ENCODE assay signal across 10 mouse cellular contexts in the genomic region with DNA sequence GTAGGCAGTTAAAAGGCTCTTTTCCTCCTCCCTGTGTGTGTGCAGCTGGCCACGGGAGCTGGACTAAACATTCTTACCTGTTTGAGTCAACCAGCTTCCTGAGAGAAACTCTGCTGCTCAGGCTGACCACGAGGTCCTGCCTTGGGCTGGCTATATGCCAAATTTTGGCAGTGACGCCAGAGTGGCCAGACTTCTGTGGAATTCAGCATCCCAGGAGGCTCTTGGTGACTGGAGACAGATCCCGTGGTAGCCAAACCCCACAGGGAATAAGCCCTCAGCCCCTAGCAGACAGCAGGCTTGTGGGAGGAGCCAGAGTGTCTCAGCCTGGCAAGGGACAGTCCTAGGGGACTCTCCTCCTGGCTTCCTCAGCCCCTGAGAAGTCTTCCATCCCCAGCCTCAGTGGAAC. TPM values are rescaled to one million over a fixed set of nuclear protein-coding genes. Genes with fewer than 3 reads are reported as not detected.
DNase-seq lines count a peak whose midpoint lies in the region; ATAC-seq and TF ChIP-seq lines count a peak whose summit lies in the region.
"Had no signal": no experiment of that assay in that cellular context is flagged by ENCODE, and none has a peak within 500 bp of the region (broad histone marks: within the 10 kb centered on the region; RNA-seq: fewer than 3 reads in every experiment).

No protein-coding gene starts in this region.

- peaks cover 9% of the 10 kb centered on the region for H3K4me1 ChIP-seq in hindbrain, embryonic 10.5 days (replicated peaks)
- peaks cover 8% of the 10 kb centered on the region; the same call in 1 of the 2 replicates for H3K4me1 ChIP-seq in hindbrain, embryonic 12.5 days
- peaks cover 21% of the 10 kb centered on the region; the same call in 1 of the 2 replicates for H3K4me1 ChIP-seq in cerebellum, adult 2 months (ENCODE audit: control insufficient read depth, insufficient read depth, low read length)
- H3K4me1 ChIP-seq in heart, embryonic 13.5 days = peaks cover 29% of the 10 kb centered on the region
- H3K4me1 ChIP-seq in limb, embryonic 12.5 days (replicated peaks) = peaks cover 16% of the 10 kb centered on the region
- H3K4me1 ChIP-seq in stomach, embryonic 15.5 days = peaks cover 7% of the 10 kb centered on the region; the same call in 1 of the 2 replicates

- H3K27me3 ChIP-seq in hindbrain, embryonic 10.5 days (ENCODE audit: insufficient read depth, poor library complexity, severe bottlenecking) = no peaks in the 10 kb centered on the region
- no peaks in the 10 kb centered on the region for H3K27me3 ChIP-seq in hindbrain, embryonic 12.5 days
- no peaks in the 10 kb centered on the region for H3K27me3 ChIP-seq in cerebellum, adult 2 months (ENCODE audit: control insufficient read depth, insufficient read depth, low read length)
- peaks cover 83% of the 10 kb centered on the region for H3K27me3 ChIP-seq in heart, embryonic 13.5 days (replicated peaks)
- H3K27me3 ChIP-seq in limb, embryonic 12.5 days = no peaks in the 10 kb centered on the region
- H3K27me3 ChIP-seq in stomach, embryonic 15.5 days (replicated peaks) = no peaks in the 10 kb centered on the region

- DNase-seq in hindbrain, embryonic 10.5 days (ENCODE audit: low spot score) = peak; percentile 3
- DNase-seq in cerebellum, adult 2 months = peak; percentile 60 to 69
- DNase-seq in left cerebral cortex, postnatal 36 days (ENCODE audit: low spot score in 2 of 2) = no peak

- no peaks in the 10 kb centered on the region for H3K9me3 ChIP-seq in hindbrain, embryonic 10.5 days
- no peaks in the 10 kb centered on the region for H3K9me3 ChIP-seq in hindbrain, embryonic 12.5 days (replicated peaks)
- no peaks in the 10 kb centered on the region for H3K9me3 ChIP-seq in heart, embryonic 13.5 days
- no peaks in the 10 kb centered on the region for H3K9me3 ChIP-seq in limb, embryonic 12.5 days
- H3K9me3 ChIP-seq in stomach, embryonic 15.5 days = no peaks in the 10 kb centered on the region

- WGBS in hindbrain, embryonic 10.5 days = 49% methylated on average over 4 of the region's 4 CpGs
- WGBS in hindbrain, embryonic 12.5 days = 32% methylated on average over 4 of the region's 4 CpGs
- WGBS in cerebellum, adult 2 months = 0% methylated on average over 4 of the region's 4 CpGs
- WGBS in heart, embryonic 13.5 days = 4% methylated on average over 4 of the region's 4 CpGs
- WGBS in limb, embryonic 12.5 days = 13% methylated on average over 4 of the region's 4 CpGs
- 13% methylated on average over 4 of the region's 4 CpGs for WGBS in stomach, embryonic 15.5 days

- intact Hi-C loops in left cerebral cortex, postnatal 36 days (cut with DNase I) = loop anchor here (5.0 kb wide), 1 partner anchor 265 kb away; no protein-coding TSS in a partner anchor

- H3K4me3 ChIP-seq in hindbrain, embryonic 10.5 days = no peak overlapping the region
- no peak overlapping the region for H3K4me3 ChIP-seq in hindbrain, embryonic 12.5 days
- H3K4me3 ChIP-seq in cerebellum, adult 2 months (replicated peaks; ENCODE audit: insufficient read depth, low read depth, low read length) = no peak overlapping the region
- no peak overlapping the region for H3K4me3 ChIP-seq in heart, embryonic 13.5 days
- no peak overlapping the region for H3K4me3 ChIP-seq in limb, embryonic 12.5 days (replicated peaks)
- H3K4me3 ChIP-seq in stomach, embryonic 15.5 days (replicated peaks) = no peak overlapping the region

- no peak overlapping the region for H3K27ac ChIP-seq in hindbrain, embryonic 10.5 days
- no peak overlapping the region for H3K27ac ChIP-seq in hindbrain, embryonic 12.5 days
- H3K27ac ChIP-seq in cerebellum, adult 2 months (ENCODE audit: insufficient read depth, low read length) = no peak overlapping the region
- H3K27ac ChIP-seq in heart, embryonic 13.5 days (replicated peaks) = no peak overlapping the region
- 0 out of 2 replicates have a peak overlapping the region, but pooled peaks have one; percentile 30 for H3K27ac ChIP-seq in limb, embryonic 12.5 days
- no peak overlapping the region for H3K27ac ChIP-seq in stomach, embryonic 15.5 days

- H3K36me3 ChIP-seq in hindbrain, embryonic 10.5 days = no peaks in the 10 kb centered on the region
- no peaks in the 10 kb centered on the region for H3K36me3 ChIP-seq in hindbrain, embryonic 12.5 days
- H3K36me3 ChIP-seq in heart, embryonic 13.5 days = no peaks in the 10 kb centered on the region
- H3K36me3 ChIP-seq in limb, embryonic 12.5 days = no peaks in the 10 kb centered on the region
- no peaks in the 10 kb centered on the region for H3K36me3 ChIP-seq in stomach, embryonic 15.5 days

- no peak overlapping the region for H3K4me2 ChIP-seq in hindbrain, embryonic 12.5 days (replicated peaks)
- peak overlapping the region; percentile 20; the same call in 1 of the 2 replicates for H3K4me2 ChIP-seq in heart, embryonic 13.5 days
- H3K4me2 ChIP-seq in limb, embryonic 12.5 days = no peak overlapping the region
- H3K4me2 ChIP-seq in stomach, embryonic 15.5 days = no peak overlapping the region

- TF ChIP-seq CTCF in cerebellum, adult 2 months (IDR thresholded peaks at IDR 0.05; ENCODE audit: borderline replicate concordance, insufficient read depth, low read depth, low read length) = no peak

- H3K9ac ChIP-seq in hindbrain, embryonic 12.5 days = no peak overlapping the region
- no peak overlapping the region for H3K9ac ChIP-seq in heart, embryonic 13.5 days
- no peak overlapping the region for H3K9ac ChIP-seq in limb, embryonic 12.5 days (replicated peaks)
- no peak overlapping the region for H3K9ac ChIP-seq in stomach, embryonic 15.5 days

- no peak for ATAC-seq in hindbrain, embryonic 12.5 days (ENCODE audit: low FRiP score)
- no peak for ATAC-seq in heart, embryonic 13.5 days (ENCODE audit: extremely low read depth, insufficient number of reproducible peaks, low FRiP score, low TSS enrichment)
- peak; percentile 56; the same call in 1 of the 2 replicates for ATAC-seq in limb, embryonic 12.5 days (ENCODE audit: insufficient number of reproducible peaks, insufficient read depth, low FRiP score, low TSS enrichment, low read depth)
- ATAC-seq in stomach, embryonic 15.5 days (ENCODE audit: insufficient read depth, low FRiP score, low read depth) = 0 out of 2 replicates have a peak, but pooled peaks have one; percentile 45
- no peak for ATAC-seq in frontal cortex, adult (ENCODE audit: low TSS enrichment)

- TF ChIP-seq POLR2A in cerebellum, adult 2 months (IDR thresholded peaks at IDR 0.05; ENCODE audit: borderline replicate concordance, insufficient read depth, low read length) = no peak

RNA-seq across cellular contexts. Expression of gene Timp4, which starts 19.9 kb away (rescaled TPM):
- 0.25 and 0.29 TPM in 2 replicates for polyA plus RNA-seq in hindbrain, embryonic 10.5 days (2016; fragmentation: Nextera tagmentation; extraction: Ambion mirVana)
- 1.4 and 2.2 TPM in 2 replicates for polyA plus RNA-seq in hindbrain, embryonic 12.5 days (2016; fragmentation: Nextera tagmentation; extraction: Ambion mirVana)
- 111 and 118 TPM in 2 replicates for polyA plus RNA-seq in cerebellum, adult 2 months (2012; rRNA removed)
- 0.19 and 0.27 TPM in 2 replicates for polyA plus RNA-seq in heart, embryonic 13.5 days (2015; fragmentation: Nextera tagmentation; extraction: Ambion mirVana)
- 0.23 and 0.33 TPM in 2 replicates for polyA plus RNA-seq in limb, embryonic 12.5 days (2016; fragmentation: Nextera tagmentation; extraction: Ambion mirVana)
- 0.89 and 1.1 TPM in 2 replicates for polyA plus RNA-seq in stomach, embryonic 15.5 days (2015; fragmentation: Nextera tagmentation; extraction: Ambion mirVana)
- 10 to 100 TPM; 17.2 to 18.5 TPM for total RNA-seq in left cerebral cortex, postnatal 36 days (2021)
- total RNA-seq: neutrophil, adult 5-6 weeks had no signal

RNA-seq across cellular contexts. Expression of gene Gm17482, which starts 44.7 kb away (rescaled TPM):
- polyA plus RNA-seq in hindbrain, embryonic 10.5 days (2016; fragmentation: Nextera tagmentation; extraction: Ambion mirVana) = not detected in 2 replicates
- polyA plus RNA-seq in hindbrain, embryonic 12.5 days (2016; fragmentation: Nextera tagmentation; extraction: Ambion mirVana) = not detected in 2 replicates
- polyA plus RNA-seq in cerebellum, adult 2 months (2012; rRNA removed) = not detected in 2 replicates
- not detected in 2 replicates for polyA plus RNA-seq in heart, embryonic 13.5 days (2015; fragmentation: Nextera tagmentation; extraction: Ambion mirVana)
- not detected in 2 replicates for polyA plus RNA-seq in limb, embryonic 12.5 days (2016; fragmentation: Nextera tagmentation; extraction: Ambion mirVana)
- not detected in 2 replicates for polyA plus RNA-seq in stomach, embryonic 15.5 days (2015; fragmentation: Nextera tagmentation; extraction: Ambion mirVana)
- not detected for total RNA-seq in left cerebral cortex, postnatal 36 days (2021)
- total RNA-seq: gastrocnemius, postnatal 36 days; neutrophil, adult 5-6 weeks had no signal

Comparison
In these comparisons a context has a peak if more than half of its experiments do, and no peak if none do; other contexts are left out.
1. DNase-seq: peak in hindbrain, embryonic 10.5 days (single experiment) and cerebellum, adult 2 months (2 of 2); none in left cerebral cortex, postnatal 36 days (0 of 2).
2. ATAC-seq: peak in limb, embryonic 12.5 days (single experiment) and stomach, embryonic 15.5 days (single experiment); none in hindbrain, embryonic 12.5 days (single experiment), heart, embryonic 13.5 days (single experiment) and frontal cortex, adult (single experiment).
3. RNA of gene Timp4, which starts 19.9 kb away (polyA plus RNA-seq): 111 to 118 TPM in cerebellum, adult 2 months; 1.4 to 2.2 TPM in hindbrain, embryonic 12.5 days, 0.89 to 1.1 TPM in stomach, embryonic 15.5 days, 0.25 to 0.29 TPM in hindbrain, embryonic 10.5 days, 0.23 to 0.33 TPM in limb, embryonic 12.5 days and 0.19 to 0.27 TPM in heart, embryonic 13.5 days; every median in the first group is over 10 times any median in the second.